Mouse (Mus musculus) MEL (cell line): ENCODE data around the gene Tmem165. TPM values are rescaled to one million over a fixed set of nuclear protein-coding genes. Genes with fewer than 3 reads are reported as not detected.

Experiments used
- DNase-seq: peaks from one replicate; pipeline ENCODE4 v3.0.0; 2011; ENCODE audit warnings: low read depth, low spot score
- H3K27ac ChIP-seq: 2 replicates; pipeline ENCODE4 v1.5.1; 2012; ENCODE audit warnings: low read depth, mild to moderate bottlenecking, control low read depth, low read length, moderate library complexity; ENCODE audit not compliant: control insufficient read depth
- H3K27me3 ChIP-seq, 2 experiments: fragments of 150-350 bp in 1 of 2; sonication (generic) in 1 of 2; 2 replicates each; pipeline ENCODE4 v1.6.1; 2012; ENCODE audit warnings: low read length in 2 of 2, mild to moderate bottlenecking in 2 of 2, improper control_type of control experiment in 1 of 2, moderate library complexity in 1 of 2; ENCODE audit not compliant: insufficient read depth in 2 of 2, control insufficient read depth in 1 of 2
- H3K36me3 ChIP-seq, 2 experiments: 2 replicates each; pipeline ENCODE4 v1.6.1; 2012 to 2014; ENCODE audit warnings: low read length in 2 of 2, improper control_type of control experiment in 1 of 2, inconsistent platforms in 1 of 2, mild to moderate bottlenecking in 1 of 2; ENCODE audit not compliant: insufficient read depth in 2 of 2, control insufficient read depth in 1 of 2
- H3K4me1 ChIP-seq, 2 experiments: fragments of 150-350 bp in 1 of 2; sonication (generic) in 1 of 2; 2 replicates each; pipeline ENCODE4 v1.6.1; 2012; ENCODE audit warnings: low read length in 2 of 2, improper control_type of control experiment in 1 of 2, mild to moderate bottlenecking in 1 of 2; ENCODE audit not compliant: insufficient read depth in 2 of 2, control insufficient read depth in 1 of 2
- H3K4me3 ChIP-seq, 2 experiments: fragments of 150-350 bp in 1 of 2; sonication (generic) in 1 of 2; 2 replicates each; pipeline ENCODE4 v1.5.1; 2012; ENCODE audit warnings: low read depth in 2 of 2, low read length in 2 of 2, mild to moderate bottlenecking in 2 of 2, moderate library complexity in 2 of 2, control low read depth in 1 of 2, improper control_type of control experiment in 1 of 2; ENCODE audit not compliant: control insufficient read depth in 1 of 2, insufficient read depth in 1 of 2
- H3K79me2 ChIP-seq: 2 replicates; pipeline ENCODE4 v1.6.1; 2012; ENCODE audit warnings: mild to moderate bottlenecking, low read length, moderate library complexity; ENCODE audit not compliant: control insufficient read depth, poor library complexity, insufficient read depth
- H3K9ac ChIP-seq: 2 replicates; pipeline ENCODE4 v1.6.1; 2012; ENCODE audit warnings: low read depth, mild to moderate bottlenecking, control low read depth, low read length, moderate library complexity; ENCODE audit not compliant: control insufficient read depth, poor library complexity, severe bottlenecking
- H3K9me3 ChIP-seq: fragments of 150-350 bp; sonication (generic); replicated peaks from 2 replicates; pipeline ENCODE4 v1.6.1; 2012; ENCODE audit warnings: mild to moderate bottlenecking, low read length, improper control_type of control experiment, moderate library complexity; ENCODE audit not compliant: insufficient read depth
- CTCF ChIP-seq, 3 experiments: IDR thresholded peaks in 2 of 3; conservative IDR thresholded peaks in 1 of 3; 2 replicates each; pipeline ENCODE4 v1.5.1; 2011 to 2012; ENCODE audit warnings: low read length in 3 of 3, low read depth in 2 of 3, mild to moderate bottlenecking in 2 of 3, improper control_type of control experiment in 1 of 3, inconsistent platforms in 1 of 3, mixed read lengths in 1 of 3, moderate library complexity in 1 of 3; ENCODE audit not compliant: control insufficient read depth in 1 of 3, insufficient read depth in 1 of 3, poor library complexity in 1 of 3, severe bottlenecking in 1 of 3
- E2F4 ChIP-seq: IDR thresholded peaks from 2 replicates; pipeline ENCODE4 v1.6.1; 2011; ENCODE audit warnings: low read depth, low read length, improper control_type of control experiment, borderline replicate concordance
- EP300 ChIP-seq, 2 experiments: IDR thresholded peaks; 2 replicates each; pipeline ENCODE4 v1.6.1; 2011; ENCODE audit warnings: improper control_type of control experiment in 2 of 2, low read length in 2 of 2, low read depth in 1 of 2, mild to moderate bottlenecking in 1 of 2
- ETS1 ChIP-seq: IDR thresholded peaks from 2 replicates; pipeline ENCODE4 v1.6.1; 2012; ENCODE audit warnings: low read depth, mild to moderate bottlenecking, inconsistent platforms, low read length, improper control_type of control experiment, moderate library complexity
- GABPA ChIP-seq: IDR thresholded peaks from 2 replicates; pipeline ENCODE4 v1.6.1; 2012; ENCODE audit warnings: low read depth, mild to moderate bottlenecking, inconsistent platforms, low read length, improper control_type of control experiment, moderate library complexity
- GATA1 ChIP-seq: IDR thresholded peaks from 2 replicates; pipeline ENCODE4 v1.6.1; 2011; ENCODE audit warnings: low read depth, low read length, improper control_type of control experiment
- HCFC1 ChIP-seq: IDR thresholded peaks from 2 replicates; pipeline ENCODE4 v1.6.1; 2012; ENCODE audit warnings: low read depth, mild to moderate bottlenecking, inconsistent platforms, low read length, improper control_type of control experiment, moderate library complexity
- JUND ChIP-seq: IDR thresholded peaks from 2 replicates; pipeline ENCODE4 v1.6.1; 2011; ENCODE audit warnings: low read depth, mild to moderate bottlenecking, improper control_type of control experiment, low read length
- KAT2A ChIP-seq: conservative IDR thresholded peaks from 2 replicates; pipeline ENCODE4 v1.6.1; 2012; ENCODE audit warnings: low read depth, low read length, improper control_type of control experiment, inconsistent platforms
- MAFK ChIP-seq: IDR thresholded peaks from 2 replicates; pipeline ENCODE4 v1.6.1; 2011; ENCODE audit warnings: low read depth, mild to moderate bottlenecking, low read length, improper control_type of control experiment, borderline replicate concordance
- MAX ChIP-seq: IDR thresholded peaks from 2 replicates; pipeline ENCODE4 v1.6.1; 2011; ENCODE audit warnings: low read length, improper control_type of control experiment
- MAZ ChIP-seq: IDR thresholded peaks from 2 replicates; pipeline ENCODE4 v1.6.1; 2012; ENCODE audit warnings: low read depth, mild to moderate bottlenecking, inconsistent platforms, low read length, improper control_type of control experiment
- MEF2A ChIP-seq: IDR thresholded peaks from 2 replicates; pipeline ENCODE4 v1.6.1; 2014; ENCODE audit warnings: low read depth, mild to moderate bottlenecking, inconsistent platforms, low read length, improper control_type of control experiment; ENCODE audit not compliant: poor library complexity, insufficient replicate concordance, severe bottlenecking; ENCODE audit errors: extremely low read depth
- MXI1 ChIP-seq: IDR thresholded peaks from 2 replicates; pipeline ENCODE4 v1.6.1; 2011; ENCODE audit warnings: mild to moderate bottlenecking, low read depth, low read length, improper control_type of control experiment
- MYB ChIP-seq: IDR thresholded peaks from 2 replicates; pipeline ENCODE4 v1.6.1; 2011; ENCODE audit warnings: mild to moderate bottlenecking, low read depth, low read length, improper control_type of control experiment
- NELFE ChIP-seq: IDR thresholded peaks from 2 replicates; pipeline ENCODE4 v1.6.1; 2011; ENCODE audit warnings: low read depth, low read length, improper control_type of control experiment
- NRF1 ChIP-seq: IDR thresholded peaks from 2 replicates; pipeline ENCODE4 v1.6.1; 2014; ENCODE audit warnings: low read depth, mild to moderate bottlenecking, inconsistent platforms, low read length, improper control_type of control experiment, moderate library complexity; ENCODE audit not compliant: poor library complexity, insufficient read depth, severe bottlenecking
- POLR2A ChIP-seq, 2 experiments: IDR thresholded peaks; 2 replicates each; pipeline ENCODE4 v1.6.1; 2011 to 2012; ENCODE audit warnings: low read length in 2 of 2, mild to moderate bottlenecking in 2 of 2, control low read depth in 1 of 2, improper control_type of control experiment in 1 of 2, low read depth in 1 of 2, moderate library complexity in 1 of 2; ENCODE audit not compliant: control insufficient read depth in 1 of 2, insufficient read depth in 1 of 2, poor library complexity in 1 of 2
- POLR2AphosphoS2 ChIP-seq: IDR thresholded peaks from 2 replicates; pipeline ENCODE4 v1.6.1; 2011; ENCODE audit warnings: low read length, improper control_type of control experiment
- POLR2AphosphoS5 ChIP-seq: IDR thresholded peaks from 2 replicates; pipeline ENCODE4 v1.6.1; 2012; ENCODE audit warnings: low read depth, borderline replicate concordance, mild to moderate bottlenecking, inconsistent platforms, low read length, moderate library complexity, mixed read lengths
- SIN3A ChIP-seq: IDR thresholded peaks from 2 replicates; pipeline ENCODE4 v1.6.1; 2012; ENCODE audit warnings: low read length, improper control_type of control experiment, inconsistent platforms
- SMC3 ChIP-seq: IDR thresholded peaks from 2 replicates; pipeline ENCODE4 v1.6.1; 2011; ENCODE audit warnings: low read depth, low read length, improper control_type of control experiment
- TAL1 ChIP-seq: IDR thresholded peaks from 2 replicates; pipeline ENCODE4 v1.6.1; 2012; ENCODE audit warnings: mild to moderate bottlenecking, inconsistent platforms, low read length, moderate library complexity, mixed read lengths
- TBP ChIP-seq: IDR thresholded peaks from 2 replicates; pipeline ENCODE4 v1.8.0; 2011; ENCODE audit warnings: low read depth, low read length, improper control_type of control experiment
- TCF12 ChIP-seq: IDR thresholded peaks from 2 replicates; pipeline ENCODE4 v1.6.1; 2014; ENCODE audit warnings: low read depth, mild to moderate bottlenecking, inconsistent platforms, low read length, improper control_type of control experiment, moderate library complexity
- UBTF ChIP-seq: IDR thresholded peaks from 2 replicates; pipeline ENCODE4 v1.6.1; 2012; ENCODE audit warnings: low read depth, mild to moderate bottlenecking, inconsistent platforms, low read length, improper control_type of control experiment, moderate library complexity, borderline replicate concordance; ENCODE audit not compliant: insufficient read depth
- USF1 ChIP-seq: IDR thresholded peaks from 2 replicates; pipeline ENCODE4 v1.6.1; 2014; ENCODE audit warnings: low read depth, mild to moderate bottlenecking, inconsistent platforms, low read length, improper control_type of control experiment, moderate library complexity
- USF2 ChIP-seq, 2 experiments: IDR thresholded peaks; 2 replicates each; pipeline ENCODE4 v1.6.1; 2011 to 2012; ENCODE audit warnings: improper control_type of control experiment in 2 of 2, low read length in 2 of 2, borderline replicate concordance in 1 of 2, inconsistent platforms in 1 of 2, low read depth in 1 of 2, mild to moderate bottlenecking in 1 of 2; ENCODE audit not compliant: insufficient read depth in 1 of 2
- ZKSCAN1 ChIP-seq: IDR thresholded peaks from 2 replicates; pipeline ENCODE4 v1.6.1; 2012; ENCODE audit warnings: low read depth, mild to moderate bottlenecking, inconsistent platforms, low read length, improper control_type of control experiment, moderate library complexity
- ZMIZ1 ChIP-seq: IDR thresholded peaks from 2 replicates; pipeline ENCODE4 v1.6.1; 2012; ENCODE audit warnings: low read depth, mild to moderate bottlenecking, inconsistent platforms, low read length, improper control_type of control experiment, moderate library complexity
- polyA plus RNA-seq, 2 experiments: library from polyadenylated mRNA; stranded (reverse) in 1 of 2; unstranded in 1 of 2; fragments of >175 nt in 1 of 2; fragments of >200 nt in 1 of 2; gene quantifications; 2 replicates each; pipeline versions ENCODE4 v1.2.1 to v1.2.4; 2012; ENCODE audit warnings: low replicate concordance in 2 of 2, low read depth in 1 of 2; ENCODE audit not compliant: insufficient read length in 2 of 2, insufficient read depth in 1 of 2, missing spikeins in 1 of 2
- total RNA-seq: library from RNA; depleted of rRNA; stranded (reverse); fragments of 300-350 nt; gene quantifications from 2 replicates; pipeline ENCODE4 v1.2.3, GENCODE M21; 2012

Gene Tmem165
- total and polyA plus RNA-seq, 3 experiments, result 66.5 to 154 (median 73.0) TPM

GRCm38 (mm10) chr5:76160086-76160485, 23.6 kb upstream of the Tmem165 start:
- no peak for DNase-seq
- TF ChIP-seq POLR2AphosphoS2 (no peak), MYB (no peak), ETS1 (no peak), GATA1 (no peak), UBTF (no peak), MXI1 (no peak), ZKSCAN1 (no peak), NRF1 (no peak), E2F4 (no peak), POLR2A (IDR thresholded peaks at IDR 0.05; ENCODE audit: control insufficient read depth in 1 of 2, insufficient read depth in 1 of 2, low read depth in 1 of 2, low read length in 2 of 2, poor library complexity in 1 of 2) (no peak), JUND (no peak), CTCF (IDR thresholded peaks at IDR 0.05 in 2 of 3, conservative IDR thresholded peaks at IDR 0.05 in 1 of 3; ENCODE audit: control insufficient read depth in 1 of 3, insufficient read depth in 1 of 3, low read depth in 2 of 3, low read length in 3 of 3, poor library complexity in 1 of 3, severe bottlenecking in 1 of 3) (no peak), USF2 (IDR thresholded peaks at IDR 0.05; ENCODE audit: borderline replicate concordance in 1 of 2, insufficient read depth in 1 of 2, low read depth in 1 of 2, low read length in 2 of 2) (no peak), EP300 (IDR thresholded peaks at IDR 0.05; ENCODE audit: low read depth in 1 of 2, low read length in 2 of 2) (no peak), TBP (no peak), HCFC1 (no peak)

GRCm38 (mm10) chr5:76161491-76161890, 22.2 kb upstream of the Tmem165 start:
- Histone ChIP-seq H3K36me3 (peaks cover 0 to 5% of the 10 kb centered on the region in 2 experiments; a peak in 2 of 4 replicates), H3K9me3 (no peaks in the 10 kb centered on the region), H3K27me3 (no peaks in the 10 kb centered on the region), H3K4me3 (no peak overlapping the region), H3K4me1 (peaks cover 4 to 8% of the 10 kb centered on the region in 2 experiments), H3K27ac (no peak overlapping the region), H3K9ac (no peak overlapping the region), H3K79me2 (no peaks in the 10 kb centered on the region)
- peak; percentile 59 for DNase-seq
- no peak for TF ChIP-seq GABPA
- TF ChIP-seq ZMIZ1, result no peak
- peak; percentile 59 for TF ChIP-seq MAX
- no peak for TF ChIP-seq HCFC1
- no peak for TF ChIP-seq POLR2AphosphoS5
- TF ChIP-seq USF1, result no peak
- TF ChIP-seq POLR2A (IDR thresholded peaks at IDR 0.05; ENCODE audit: control insufficient read depth in 1 of 2, insufficient read depth in 1 of 2, low read depth in 1 of 2, low read length in 2 of 2, poor library complexity in 1 of 2), result no peak
- TF ChIP-seq SIN3A, result no peak
- no peak for TF ChIP-seq KAT2A
- TF ChIP-seq TAL1, result peak; percentile 57
- TF ChIP-seq MAFK, result no peak
- 0 out of 2 replicates have a peak, but pooled peaks have one; percentile 28 for TF ChIP-seq ETS1
- TF ChIP-seq MAZ, result no peak
- no peak for TF ChIP-seq E2F4
- peak; percentile 65 for TF ChIP-seq TCF12
- TF ChIP-seq SMC3, result no peak
- no peak for TF ChIP-seq MEF2A
- TF ChIP-seq UBTF, result no peak
- 0 out of 2 replicates have a peak, but pooled peaks have one; percentile 14 for TF ChIP-seq TBP
- peak; percentile 69 for TF ChIP-seq GATA1
- peak; percentile 54 to 70; a peak in 3 of 4 replicates for TF ChIP-seq EP300 (IDR thresholded peaks at IDR 0.05; ENCODE audit: low read depth in 1 of 2, low read length in 2 of 2)
- no peak for TF ChIP-seq NELFE
- 0 out of 2 replicates have a peak, but pooled peaks have one; percentile 32 for TF ChIP-seq MXI1

More at GRCm38 (mm10) chr5:76160086-76160485, 23.6 kb upstream of the Tmem165 start:
- Histone ChIP-seq H3K27ac (no peak overlapping the region), H3K27me3 (no peaks in the 10 kb centered on the region), H3K9ac (no peak overlapping the region), H3K9me3 (no peaks in the 10 kb centered on the region), H3K4me3 (no peak overlapping the region), H3K36me3 (peaks cover 0 to 5% of the 10 kb centered on the region in 2 experiments; a peak in 2 of 4 replicates), H3K4me1 (peaks cover 4 to 8% of the 10 kb centered on the region in 2 experiments), H3K79me2 (no peaks in the 10 kb centered on the region)
